ENCODE assay signal across 8 mouse cellular contexts in genomic region chr2:32538461-32538860, GRCm38 (mm10). TPM values are rescaled to one million over a fixed set of nuclear protein-coding genes. Genes with fewer than 3 reads are reported as not detected.
DNase-seq lines count a peak whose midpoint lies in the region; ATAC-seq and TF ChIP-seq lines count a peak whose summit lies in the region.

No protein-coding gene starts in this region.

- peaks cover 7% of the 10 kb centered on the region; the same call in 1 of the 2 replicates for H3K27me3 ChIP-seq in thymus, adult 2 months (ENCODE audit: control insufficient read depth, insufficient read depth, low read length)
- H3K27me3 ChIP-seq in limb, embryonic 13.5 days = no peaks in the 10 kb centered on the region
- H3K27me3 ChIP-seq in stomach, postnatal 0 days (ENCODE audit: control insufficient read depth, insufficient read depth, low read length) = no peaks in the 10 kb centered on the region

- TF ChIP-seq POLR2A in thymus, adult 2 months (IDR thresholded peaks at IDR 0.05; ENCODE audit: control insufficient read depth, extremely low read depth, insufficient read depth, low read length, poor library complexity) = no peak

- TF ChIP-seq EP300 in stomach, postnatal 0 days (optimal IDR thresholded peaks at IDR 0.05) = no peak

- 59% methylated on average over 4 of the region's 4 CpGs for WGBS in thymus, adult 2 months
- 61% methylated on average over 4 of the region's 4 CpGs for WGBS in limb, embryonic 13.5 days
- 48% methylated on average over 4 of the region's 4 CpGs for WGBS in stomach, postnatal 0 days

- H3K9me3 ChIP-seq in limb, embryonic 13.5 days = no peaks in the 10 kb centered on the region
- no peaks in the 10 kb centered on the region for H3K9me3 ChIP-seq in stomach, postnatal 0 days (ENCODE audit: control insufficient read depth, low read length)

- peak overlapping the region; percentile 93 for H3K27ac ChIP-seq in gastrocnemius, adult 2 months
- no peak overlapping the region for H3K27ac ChIP-seq in thymus, adult 2 months (ENCODE audit: control insufficient read depth, insufficient read depth, low read length)
- H3K27ac ChIP-seq in limb, embryonic 13.5 days = peak overlapping the region; percentile 72; the same call in 1 of the 2 replicates
- peak overlapping the region; percentile 99 for H3K27ac ChIP-seq in stomach, postnatal 0 days (replicated peaks)

- DNase-seq in gastrocnemius, adult 2 months = no peak
- no peak for DNase-seq in gastrocnemius, adult 8-10 months (ENCODE audit: low spot score in 2 of 2)
- DNase-seq in thymus, adult 2 months = no peak
- DNase-seq in thymus, postnatal 14 days = no peak
- peak; percentile 81 for DNase-seq in stomach, postnatal 0 days (ENCODE audit: low spot score)
- DNase-seq in adrenal gland, postnatal 25 days = no peak
- no peak for DNase-seq in left cerebral cortex, postnatal 25 days (ENCODE audit: low spot score in 2 of 2)

- peaks cover 61% of the 10 kb centered on the region for H3K4me1 ChIP-seq in thymus, adult 2 months (replicated peaks; ENCODE audit: control insufficient read depth, insufficient read depth, low read length)
- H3K4me1 ChIP-seq in limb, embryonic 13.5 days = peaks cover 84% of the 10 kb centered on the region
- H3K4me1 ChIP-seq in stomach, postnatal 0 days (replicated peaks; ENCODE audit: control insufficient read depth, insufficient read depth) = peaks cover 20% of the 10 kb centered on the region

- no peak for ATAC-seq in limb, embryonic 13.5 days (ENCODE audit: low FRiP score, low read depth)
- peak; percentile 41; the same call in 1 of the 2 replicates for ATAC-seq in stomach, postnatal 0 days (ENCODE audit: low FRiP score, low TSS enrichment)

- TF ChIP-seq CTCF in gastrocnemius, adult 2 months (IDR thresholded peaks at IDR 0.05) = no peak
- TF ChIP-seq CTCF in thymus, adult 2 months (IDR thresholded peaks at IDR 0.05; ENCODE audit: borderline replicate concordance, control insufficient read depth, extremely low read depth, insufficient read depth, low read length, poor library complexity) = no peak
- no peak for TF ChIP-seq CTCF in stomach, postnatal 0 days (IDR thresholded peaks at IDR 0.05; ENCODE audit: low read depth)

- intact Hi-C loops in gastrocnemius, adult 2 months (cut with DNase I) = no loop called here
- intact Hi-C loops in left cerebral cortex, postnatal 25 days (cut with DNase I) = no loop called here

- H3K4me2 ChIP-seq in limb, embryonic 13.5 days (replicated peaks) = peak overlapping the region; percentile 94
- H3K4me2 ChIP-seq in stomach, postnatal 0 days (replicated peaks; ENCODE audit: low read depth) = peak overlapping the region; percentile 60

- no peak overlapping the region for H3K9ac ChIP-seq in limb, embryonic 13.5 days
- H3K9ac ChIP-seq in stomach, postnatal 0 days (ENCODE audit: low read length) = peak overlapping the region; percentile 93; the same call in 1 of the 2 replicates

- H3K36me3 ChIP-seq in thymus, adult 2 months (ENCODE audit: control insufficient read depth, insufficient read depth, low read length) = no peaks in the 10 kb centered on the region
- no peaks in the 10 kb centered on the region for H3K36me3 ChIP-seq in limb, embryonic 13.5 days
- no peaks in the 10 kb centered on the region for H3K36me3 ChIP-seq in stomach, postnatal 0 days (ENCODE audit: control insufficient read depth, insufficient read depth, low read length)

- peak overlapping the region; percentile 74 for H3K4me3 ChIP-seq in gastrocnemius, adult 2 months
- peak overlapping the region; percentile 15; the same call in 1 of the 2 replicates for H3K4me3 ChIP-seq in thymus, adult 2 months (ENCODE audit: control insufficient read depth, insufficient read depth, low read length)
- peak overlapping the region; percentile 90; the same call in 1 of the 2 replicates for H3K4me3 ChIP-seq in limb, embryonic 13.5 days
- H3K4me3 ChIP-seq in stomach, postnatal 0 days (ENCODE audit: low read depth, low read length) = peak overlapping the region; percentile 80

RNA-seq across cellular contexts. Expression of gene Fam102a, which starts 3.3 kb away (rescaled TPM):
- 1 to 10 TPM; 1.8 to 3.1 TPM for total RNA-seq in gastrocnemius, adult 2 months (2021)
- 1 to 10 TPM; 1.6 to 3.8 (median 2.9) TPM for total RNA-seq in gastrocnemius, adult 8-10 months (2022)
- polyA plus RNA-seq in thymus, adult 2 months (2012; rRNA removed) = 57.4 and 66.7 TPM in 2 replicates
- polyA plus RNA-seq in limb, embryonic 13.5 days (2015; fragmentation: Nextera tagmentation; extraction: Ambion mirVana) = 10.4 and 10.9 TPM in 2 replicates
- 16.6 and 20.2 TPM in 2 replicates for polyA plus RNA-seq in stomach, postnatal 0 days (2015; fragmentation: Nextera tagmentation; extraction: Ambion mirVana)
- 32.3 and 35.5 TPM in 2 replicates for total RNA-seq in adrenal gland, postnatal 25 days (2021)
- 10 to 100 TPM; 52.2 to 57.8 TPM for total RNA-seq in left cerebral cortex, postnatal 25 days (2021)

RNA-seq across cellular contexts. Expression of gene Dpm2, which starts 32.2 kb away (rescaled TPM):
- total RNA-seq in gastrocnemius, adult 2 months (2021) = 10 to 100 TPM; 11.1 to 14.1 TPM
- total RNA-seq in gastrocnemius, adult 8-10 months (2022) = 10 to 100 TPM in 3 of 4 experiments, 1 to 10 TPM in 1; 9.2 to 15.0 (median 10.6) TPM
- 158 and 173 TPM in 2 replicates for polyA plus RNA-seq in thymus, adult 2 months (2012; rRNA removed)
- 111 and 118 TPM in 2 replicates for polyA plus RNA-seq in limb, embryonic 13.5 days (2015; fragmentation: Nextera tagmentation; extraction: Ambion mirVana)
- 87.5 and 91.8 TPM in 2 replicates for polyA plus RNA-seq in stomach, postnatal 0 days (2015; fragmentation: Nextera tagmentation; extraction: Ambion mirVana)
- total RNA-seq in adrenal gland, postnatal 25 days (2021) = 63.7 and 66.8 TPM in 2 replicates
- total RNA-seq in left cerebral cortex, postnatal 25 days (2021) = 10 to 100 TPM; 76.1 to 81.8 TPM

RNA-seq across cellular contexts. Expression of gene Pip5kl1, which starts 36.1 kb away (rescaled TPM):
- not detected for total RNA-seq in gastrocnemius, adult 2 months (2021)
- total RNA-seq in gastrocnemius, adult 8-10 months (2022) = not detected
- polyA plus RNA-seq in thymus, adult 2 months (2012; rRNA removed) = 0.92 and 1.1 TPM in 2 replicates
- polyA plus RNA-seq in limb, embryonic 13.5 days (2015; fragmentation: Nextera tagmentation; extraction: Ambion mirVana) = 1.8 and 2.5 TPM in 2 replicates
- 0.08 and 0.18 TPM in 2 replicates for polyA plus RNA-seq in stomach, postnatal 0 days (2015; fragmentation: Nextera tagmentation; extraction: Ambion mirVana)
- total RNA-seq in adrenal gland, postnatal 25 days (2021) = not detected in 2 replicates
- total RNA-seq in left cerebral cortex, postnatal 25 days (2021) = 1 to 10 TPM; 7.5 to 8.3 TPM

RNA-seq across cellular contexts. Expression of gene 9430097D07Rik, which starts 37.0 kb away (rescaled TPM):
- total RNA-seq in gastrocnemius, adult 2 months (2021) = not detected
- total RNA-seq in gastrocnemius, adult 8-10 months (2022) = not detected
- not detected in 2 replicates for polyA plus RNA-seq in thymus, adult 2 months (2012; rRNA removed)
- 0.19 and 0.23 TPM in 2 replicates for polyA plus RNA-seq in limb, embryonic 13.5 days (2015; fragmentation: Nextera tagmentation; extraction: Ambion mirVana)
- polyA plus RNA-seq in stomach, postnatal 0 days (2015; fragmentation: Nextera tagmentation; extraction: Ambion mirVana) = not detected in 2 replicates
- not detected in 2 replicates for total RNA-seq in adrenal gland, postnatal 25 days (2021)
- total RNA-seq in left cerebral cortex, postnatal 25 days (2021) = under 1 TPM; 0.80 to 0.94 TPM

RNA-seq across cellular contexts. Expression of gene St6galnac4, which starts 48.4 kb away (rescaled TPM):
- 10 to 100 TPM in 1 of 2 experiments, 1 to 10 TPM in 1; 8.7 to 21.6 TPM for total RNA-seq in gastrocnemius, adult 2 months (2021)
- total RNA-seq in gastrocnemius, adult 8-10 months (2022) = 10 to 100 TPM; 11.4 to 15.5 (median 13.8) TPM
- 29.3 and 34.1 TPM in 2 replicates for polyA plus RNA-seq in thymus, adult 2 months (2012; rRNA removed)
- polyA plus RNA-seq in limb, embryonic 13.5 days (2015; fragmentation: Nextera tagmentation; extraction: Ambion mirVana) = 37.2 and 39.5 TPM in 2 replicates
- polyA plus RNA-seq in stomach, postnatal 0 days (2015; fragmentation: Nextera tagmentation; extraction: Ambion mirVana) = 7.4 and 7.7 TPM in 2 replicates
- total RNA-seq in adrenal gland, postnatal 25 days (2021) = 8.8 and 9.4 TPM in 2 replicates
- total RNA-seq in left cerebral cortex, postnatal 25 days (2021) = 10 to 100 TPM; 40.1 to 41.1 TPM

Comparison
In these comparisons a context has a peak if more than half of its experiments do, and no peak if none do; other contexts are left out.
1. H3K4me3 ChIP-seq: peak in every context shown above with its lines; median percentile 90 in limb, embryonic 13.5 days; 80 in stomach, postnatal 0 days; 74 in gastrocnemius, adult 2 months; 15 in thymus, adult 2 months.